Comparison of ENCODE assay signal across 18 mouse cellular contexts in the genomic region with DNA sequence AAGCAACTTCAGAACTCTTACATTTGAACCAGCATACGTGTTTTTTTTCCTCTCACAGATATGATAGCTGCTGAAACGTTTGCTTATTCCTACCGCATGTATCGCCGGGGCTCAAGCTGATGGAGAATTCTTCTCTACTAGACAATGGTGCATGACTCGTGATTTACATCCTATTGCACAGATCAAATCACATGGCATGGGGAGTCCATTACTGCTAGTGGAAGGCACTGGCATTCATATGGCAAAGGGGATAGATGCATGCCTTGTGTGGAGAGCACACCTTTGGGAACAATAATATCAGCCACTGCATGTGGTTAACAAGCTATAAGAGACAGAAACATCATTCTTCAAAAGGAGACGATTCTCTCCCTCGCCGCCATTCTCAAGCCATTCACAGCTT.
"Had no signal": no experiment of that assay in that cellular context is flagged by ENCODE, and none has a peak within 500 bp of the region (broad histone marks: within the 10 kb centered on the region; RNA-seq: fewer than 3 reads in every experiment).

No protein-coding gene starts in this region.

- DNase-seq: gastrocnemius, adult 2 months; gastrocnemius, postnatal 10 days; gastrocnemius, postnatal 25 days; heart, adult 11 months; left cerebral cortex, postnatal 4 days had no signal

- H3K4me2 ChIP-seq: heart, embryonic 11.5 days; heart, embryonic 13.5 days; heart, embryonic 15.5 days; hindbrain, embryonic 13.5 days; kidney, embryonic 15.5 days; limb, embryonic 13.5 days; limb, embryonic 15.5 days had no signal

- H3K36me3 ChIP-seq: heart, embryonic 13.5 days; heart, embryonic 15.5 days; hindbrain, embryonic 13.5 days; kidney, embryonic 15.5 days; limb, embryonic 13.5 days; limb, embryonic 15.5 days had no signal

- H3K27ac ChIP-seq: gastrocnemius, adult 2 months; heart, adult 2 months; heart, embryonic 13.5 days; heart, embryonic 15.5 days; hindbrain, embryonic 13.5 days; hindbrain, postnatal 0 days; kidney, embryonic 15.5 days; kidney, postnatal 0 days; left cerebral cortex, adult 2 months; limb, embryonic 13.5 days; limb, embryonic 15.5 days had no signal

- H3K4me3 ChIP-seq: gastrocnemius, adult 2 months; heart, adult 2 months; heart, embryonic 13.5 days; heart, embryonic 15.5 days; hindbrain, embryonic 13.5 days; kidney, embryonic 15.5 days; left cerebral cortex, adult 2 months; limb, embryonic 13.5 days; limb, embryonic 15.5 days had no signal

- H3K9ac ChIP-seq: heart, embryonic 13.5 days; heart, embryonic 15.5 days; hindbrain, embryonic 13.5 days; kidney, embryonic 15.5 days; limb, embryonic 13.5 days; limb, embryonic 15.5 days had no signal

- H3K4me1 ChIP-seq: heart, embryonic 13.5 days; heart, embryonic 15.5 days; hindbrain, embryonic 13.5 days; kidney, embryonic 15.5 days; limb, embryonic 13.5 days; limb, embryonic 15.5 days had no signal

- H3K27me3 ChIP-seq: heart, embryonic 13.5 days; heart, embryonic 15.5 days; hindbrain, embryonic 13.5 days; kidney, embryonic 15.5 days; limb, embryonic 13.5 days; limb, embryonic 15.5 days had no signal

- ATAC-seq: forebrain, embryonic 16.5 days; hindbrain, postnatal 0 days; intestine, embryonic 16.5 days had no signal

- H3K9me3 ChIP-seq: heart, embryonic 13.5 days; heart, embryonic 15.5 days; hindbrain, embryonic 13.5 days; kidney, embryonic 15.5 days; limb, embryonic 13.5 days; limb, embryonic 15.5 days had no signal
